Mouse (Mus musculus) CD4-positive, CD25-positive, alpha-beta regulatory T cell (primary cell): ENCODE results near the gene Pelo. TPM values are rescaled to one million over a fixed set of nuclear protein-coding genes. Genes with fewer than 3 reads are reported as not detected.

ENCODE experiments used
- polyA plus RNA-seq: library from polyadenylated mRNA; unstranded; fragments of 100-300 nt; shearing (Covaris generic); gene quantifications from one replicate; pipeline ENCODE4 v1.2.1, GENCODE M21; 2017

The Pelo gene
- 8.1 TPM for polyA plus RNA-seq

DNA sequence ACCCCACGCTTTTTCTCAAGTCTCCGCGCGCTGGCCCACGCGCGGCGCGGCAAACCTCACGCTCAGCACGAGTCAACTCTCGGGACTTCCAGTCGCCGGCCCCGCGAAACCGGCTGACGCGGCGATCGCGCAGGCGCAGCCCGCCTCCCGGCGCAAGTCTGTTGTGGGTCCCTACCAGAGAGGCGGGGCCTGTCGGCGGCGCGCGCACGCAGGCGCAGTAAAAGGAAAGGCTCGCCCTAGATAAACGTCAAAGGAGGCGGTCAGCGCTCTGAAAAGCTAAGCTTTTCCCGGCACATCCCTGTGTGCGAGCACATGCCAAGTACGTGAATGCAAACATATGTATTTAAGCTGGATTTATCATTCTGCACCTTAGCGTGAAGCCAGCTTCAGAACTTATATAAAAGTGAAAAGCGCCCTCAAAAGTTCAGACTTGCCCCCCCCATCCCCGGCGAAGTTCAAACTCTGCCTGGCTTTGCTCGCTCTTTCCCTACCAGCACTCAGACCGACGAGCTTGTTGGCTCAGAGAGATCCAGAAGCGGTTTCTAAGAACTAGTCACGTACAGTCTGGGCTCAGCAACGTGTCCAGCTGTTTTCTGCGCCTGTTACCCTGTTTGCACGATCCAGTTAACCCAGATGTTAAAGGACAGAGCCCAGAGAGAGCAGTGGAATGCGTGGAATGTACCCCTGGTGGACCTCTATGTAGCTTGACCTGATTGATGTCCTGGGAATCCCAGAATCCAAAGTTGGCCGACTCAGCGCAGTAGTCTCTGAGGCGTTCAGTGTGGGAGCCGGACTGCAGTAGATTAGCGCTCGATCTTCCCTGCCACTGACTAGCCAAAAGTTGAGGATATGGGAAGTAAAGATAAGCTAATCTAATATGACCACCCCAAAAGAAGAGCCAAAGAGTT, at the start of gene Pelo:
Gene Pelo (minus strand): TSS at position 118 of the 908 bp plus-strand sequence.

GRCm38 (mm10) chr13:115101355-115102191, 11.6 kb upstream of the Pelo start, which contains the start of the genes Gm49395 and Itga1:
Gm49395 (minus strand) TSS chr13:115101921.
Itga1 (minus strand) TSS chr13:115101964.

Other genes starting within 250 kb of the Pelo start
- gene Itga2, start 158.1 kb downstream of the Pelo start, polyA plus RNA-seq = 2.5 TPM
- not detected for gene Gm49395, start 11.7 kb upstream of the Pelo start, polyA plus RNA-seq
- 0.36 TPM for gene Itga1, start 11.8 kb upstream of the Pelo start, polyA plus RNA-seq